In the genomic region with DNA sequence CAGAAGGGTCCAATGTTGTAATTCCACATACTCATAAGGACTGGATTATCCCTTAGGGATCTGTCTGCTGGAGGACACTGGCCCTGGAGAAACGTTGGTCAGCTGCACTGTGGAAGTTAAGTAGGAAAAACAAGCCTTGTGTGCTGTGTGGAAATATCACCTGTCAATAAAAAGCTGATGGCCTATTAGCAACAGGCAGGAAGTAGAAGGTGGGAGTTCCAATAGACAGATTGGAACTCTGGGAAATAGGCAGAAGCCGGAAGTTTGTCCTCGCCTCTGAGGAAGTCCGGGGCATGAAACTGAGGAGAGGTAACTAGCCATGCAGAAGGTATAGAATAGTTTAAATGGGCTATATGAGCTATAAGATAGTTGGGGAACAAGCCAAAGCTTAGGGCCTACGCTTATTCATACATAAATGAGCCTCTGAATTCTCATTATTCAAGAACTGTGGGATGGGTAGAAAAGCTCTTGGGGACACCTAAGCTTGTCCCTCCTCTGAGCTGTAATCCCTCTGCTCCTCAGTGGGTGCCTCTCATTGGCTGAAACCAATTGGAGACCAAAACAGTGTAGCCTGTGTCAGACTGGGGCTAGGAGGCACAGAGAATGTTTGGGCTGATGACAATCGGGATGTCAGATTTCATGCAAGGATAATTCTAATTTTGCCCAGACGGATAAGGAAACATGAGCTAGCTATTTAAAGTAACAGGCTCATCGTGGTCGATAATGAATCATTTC, we compare ENCODE assay signal across 20 mouse cellular contexts. TPM values are rescaled to one million over a fixed set of nuclear protein-coding genes. Genes with fewer than 3 reads are reported as not detected.
DNase-seq lines count a peak whose midpoint lies in the region; ATAC-seq and TF ChIP-seq lines count a peak whose summit lies in the region.
"Had no signal": no experiment of that assay in that cellular context is flagged by ENCODE, and none has a peak within 500 bp of the region (broad histone marks: within the 10 kb centered on the region; RNA-seq: fewer than 3 reads in every experiment).

No protein-coding gene starts in this region.

- peak overlapping the region; percentile 51 for H3K4me3 ChIP-seq in heart, adult 2 months
- H3K4me3 ChIP-seq in heart, embryonic 14.5 days (ENCODE audit: control insufficient read depth in 1 of 2, insufficient read depth in 1 of 2, low read depth in 1 of 2, low read length in 2 of 2): peak overlapping the region; percentile 48 to 52
- no peak overlapping the region for H3K4me3 ChIP-seq in lung, adult 2 months (replicated peaks; ENCODE audit: extremely low read depth, low read depth, low read length)
- H3K4me3 ChIP-seq: lung, embryonic 15.5 days; neural tube, embryonic 15.5 days had no signal

- peak; percentile 55; the same call in 1 of the 2 replicates for TF ChIP-seq POLR2A in heart, adult 2 months (IDR thresholded peaks at IDR 0.05; ENCODE audit: insufficient read depth, low read depth, low read length)
- TF ChIP-seq POLR2A in lung, adult 2 months (IDR thresholded peaks at IDR 0.05; ENCODE audit: borderline replicate concordance, extremely low read depth, low read depth, low read length): no peak

- no peaks in the 10 kb centered on the region for H3K27me3 ChIP-seq in heart, adult 2 months (ENCODE audit: control insufficient read depth, insufficient read depth, low read length)
- no peaks in the 10 kb centered on the region for H3K27me3 ChIP-seq in heart, embryonic 14.5 days (ENCODE audit: control insufficient read depth, insufficient read depth, low read length)
- H3K27me3 ChIP-seq: lung, embryonic 15.5 days; Patski had no signal

- H3K4me1 ChIP-seq in heart, adult 2 months (ENCODE audit: control insufficient read depth, insufficient read depth, low read length): no peaks in the 10 kb centered on the region
- H3K4me1 ChIP-seq in heart, embryonic 14.5 days (ENCODE audit: control insufficient read depth in 2 of 2, insufficient read depth in 2 of 2, low read length in 2 of 2): peaks cover 12 to 32% of the 10 kb centered on the region in 2 experiments
- no peaks in the 10 kb centered on the region for H3K4me1 ChIP-seq in lung, adult 2 months (ENCODE audit: control insufficient read depth, insufficient read depth, low read length)
- H3K4me1 ChIP-seq: lung, embryonic 15.5 days had no signal

- WGBS in heart, adult 2 months: 51% methylated on average over 9 of the region's 9 CpGs
- WGBS in heart, embryonic 14.5 days: 44% methylated on average over 9 of the region's 9 CpGs
- WGBS in lung, adult 2 months: 83% methylated on average over 9 of the region's 9 CpGs

- no peak overlapping the region; the same call in 1 of the 2 replicates for H3K9ac ChIP-seq in heart, adult 2 months (ENCODE audit: low read depth, low read length)
- peak overlapping the region; percentile 83 for H3K9ac ChIP-seq in heart, embryonic 14.5 days (ENCODE audit: low read length)
- H3K9ac ChIP-seq: lung, embryonic 15.5 days; neural tube, embryonic 15.5 days had no signal

- no peaks in the 10 kb centered on the region; the same call in 1 of the 2 replicates for H3K79me2 ChIP-seq in heart, adult 2 months (replicated peaks; ENCODE audit: control insufficient read depth, insufficient read depth, low read length)

- no peaks in the 10 kb centered on the region for H3K9me3 ChIP-seq in heart, embryonic 14.5 days (ENCODE audit: control insufficient read depth, low read length)
- H3K9me3 ChIP-seq: lung, embryonic 15.5 days; neural tube, embryonic 15.5 days had no signal

- intact Hi-C loops in heart, adult 2 months (cut with DNase I): no loop called here
- intact Hi-C loops in heart, postnatal 25 days (cut with DNase I): loop anchor here (10.0 kb wide), 1 partner anchor 616 kb away; a partner anchor contains a TSS

- no peak for TF ChIP-seq CTCF in heart, adult 2 months (IDR thresholded peaks at IDR 0.05)
- no peak for TF ChIP-seq CTCF in lung, adult 2 months (IDR thresholded peaks at IDR 0.05; ENCODE audit: insufficient read depth, low read length)

- peak overlapping the region; percentile 82 for H3K27ac ChIP-seq in heart, adult 2 months
- H3K27ac ChIP-seq in heart, embryonic 14.5 days (replicated peaks in 1 of 2; ENCODE audit: control insufficient read depth in 1 of 2, insufficient read depth in 1 of 2, low read depth in 2 of 2, low read length in 2 of 2): peak overlapping the region; percentile 78 to 96
- H3K27ac ChIP-seq: lung, embryonic 15.5 days; neural tube, embryonic 15.5 days had no signal

- no peak for TF ChIP-seq EP300 in heart, adult 2 months (IDR thresholded peaks at IDR 0.05; ENCODE audit: insufficient read depth, low read depth, low read length)

- peak overlapping the region; percentile 70 for H3K4me2 ChIP-seq in heart, embryonic 14.5 days (ENCODE audit: low read length)
- H3K4me2 ChIP-seq: lung, embryonic 15.5 days; neural tube, embryonic 15.5 days had no signal

- peak in 1 of 2 experiments; percentile 36 for DNase-seq in heart, adult 2 months
- DNase-seq in heart, postnatal 25 days (ENCODE audit: low spot score): no peak
- peak; percentile 68 for DNase-seq in 3134 (ENCODE audit: extremely low read depth, insufficient read length, low spot score)
- peak; percentile 56 for DNase-seq in MN1 (ENCODE audit: low spot score)
- DNase-seq in lung, adult 2 months: no peak
- no peak for DNase-seq in frontal cortex, postnatal 10 days (ENCODE audit: low spot score in 2 of 2)
- DNase-seq: cerebellum, adult 11 months; kidney, postnatal 14 days; thymus, adult 2 months had no signal

- ATAC-seq in heart, embryonic 14.5 days (ENCODE audit: insufficient number of reproducible peaks, insufficient read depth, low FRiP score, low read depth): peak; percentile 13; the same call in 1 of the 2 replicates
- ATAC-seq: CD4-positive, CD25-positive, alpha-beta regulatory T cell, adult 4 months; forebrain, embryonic 16.5 days; Patski had no signal

- H3K36me3 ChIP-seq in heart, adult 2 months (ENCODE audit: control insufficient read depth, insufficient read depth, low read length): no peaks in the 10 kb centered on the region
- no peaks in the 10 kb centered on the region for H3K36me3 ChIP-seq in heart, embryonic 14.5 days (ENCODE audit: control insufficient read depth, insufficient read depth, low read length)
- H3K36me3 ChIP-seq: lung, embryonic 15.5 days; neural tube, embryonic 15.5 days had no signal

RNA-seq across cellular contexts. Expression of a gene that starts 2.7 kb away (rescaled TPM):
- total RNA-seq in heart, adult 2 months (2021): 10 to 100 TPM; 14.2 to 17.6 TPM
- polyA plus RNA-seq in heart, adult 2 months (2012; rRNA removed): 19.6 and 35.9 TPM in 2 replicates
- 10 to 100 TPM; 18.4 to 22.7 TPM for total RNA-seq in heart, postnatal 25 days (2021)
- 58.5 and 60.4 TPM in 2 replicates for polyA plus RNA-seq in heart, embryonic 14.5 days (2014; fragmentation: Nextera tagmentation; extraction: Ambion mirVana)
- 0.27 and 0.92 TPM in 2 replicates for polyA plus RNA-seq in lung, adult 2 months (2012; rRNA removed)
- total RNA-seq: common myeloid progenitor, adult 5-6 weeks; liver, adult 2 months; megakaryocyte, adult 5-6 weeks had no signal
- polyA plus RNA-seq: CD4-positive, CD25-positive, alpha-beta regulatory T cell, adult 4 months; hindbrain, embryonic 11.5 days; intestine, embryonic 14.5 days; liver, adult 2 months; Patski had no signal

RNA-seq across cellular contexts. Expression of a gene that starts 42.4 kb away (rescaled TPM):
- total RNA-seq in heart, adult 2 months (2021): 10 to 100 TPM; 18.0 to 20.4 TPM
- polyA plus RNA-seq in heart, adult 2 months (2012; rRNA removed): 8.3 and 14.8 TPM in 2 replicates
- total RNA-seq in heart, postnatal 25 days (2021): 10 to 100 TPM; 22.6 to 23.6 TPM
- polyA plus RNA-seq in heart, embryonic 14.5 days (2014; fragmentation: Nextera tagmentation; extraction: Ambion mirVana): 20.3 and 22.6 TPM in 2 replicates
- polyA plus RNA-seq in lung, adult 2 months (2012; rRNA removed): 22.8 and 27.0 TPM in 2 replicates

Comparison
In these comparisons a context has a peak if more than half of its experiments do, and no peak if none do; other contexts are left out.
1. DNase-seq: peak in 3134 (single experiment) and MN1 (single experiment); none in heart, postnatal 25 days (single experiment), lung, adult 2 months (single experiment) and frontal cortex, postnatal 10 days (0 of 2).
2. RNA of a gene that starts 2.7 kb away (polyA plus RNA-seq): 58.5 to 60.4 TPM in heart, embryonic 14.5 days and 19.6 to 35.9 TPM in heart, adult 2 months; 0.27 to 0.92 TPM in lung, adult 2 months; every median in the first group is over 10 times any median in the second.